Mouse (Mus musculus) spleen, adult 12 weeks (tissue): Measurements from ENCODE around the gene Ppp1r9b.

Experiments
- DNase-seq: peaks from one replicate; pipeline ENCODE4 v3.0.0; 2022; ENCODE audit warnings: low spot score

Ppp1r9b gene

GRCm38 (mm10) chr11:95046980-95047680 lies 56.3 kb downstream of the Ppp1r9b start:
- no peak for DNase-seq

- no peak for DNase-seq
Measured at GRCm38 (mm10) chr11:95053062-95053461, 62.2 kb downstream of the Ppp1r9b start.
